Mouse (Mus musculus) testis, adult 2 months (tissue): Measurements from ENCODE around the gene Utp11.

ENCODE experiments used
- CTCF ChIP-seq: fragments of 200-500 bp; IDR thresholded peaks from 2 replicates; pipeline ENCODE4 v1.5.1; 2012; ENCODE audit warnings: low read depth, mild to moderate bottlenecking, inconsistent platforms, low read length, moderate library complexity; ENCODE audit not compliant: control insufficient read depth, insufficient read depth, insufficient replicate concordance
- POLR2A ChIP-seq: fragments of 200-500 bp; IDR thresholded peaks from 2 replicates; pipeline ENCODE4 v1.6.1; 2012; ENCODE audit warnings: low read depth, mild to moderate bottlenecking, inconsistent platforms, low read length, moderate library complexity; ENCODE audit not compliant: control insufficient read depth

GRCm38 (mm10) chr4:124704797-124705474, 11.5 kb upstream of the Utp11 start:
- no peak for TF ChIP-seq CTCF
- TF ChIP-seq POLR2A = no peak
